Mouse (Mus musculus): ENCODE data around the gene Nobox.

- TF ChIP-seq SRF (IDR thresholded peaks at IDR 0.05; ENCODE audit: control insufficient read depth, insufficient read length, low read depth): no peak
- TF ChIP-seq POLR2A (IDR thresholded peaks at IDR 0.05; ENCODE audit: insufficient read length, low read depth): no peak
- TF ChIP-seq USF1 (IDR thresholded peaks at IDR 0.05; ENCODE audit: low read depth): no peak
- TF ChIP-seq E2F4 (IDR thresholded peaks at IDR 0.05; ENCODE audit: insufficient read depth): no peak
- no peak for TF ChIP-seq MAX (IDR thresholded peaks at IDR 0.05; ENCODE audit: low read depth)
- TF ChIP-seq MYOD1 (IDR thresholded peaks at IDR 0.05; ENCODE audit: control insufficient read depth in 1 of 3, insufficient read length in 2 of 3, low read depth in 2 of 3): no peak
- no peak for TF ChIP-seq REST (IDR thresholded peaks at IDR 0.05; ENCODE audit: insufficient read depth, insufficient read length)
Observed at GRCm38 (mm10) chr6:43274123-43274522, 35.2 kb downstream of the Nobox start.

Data from myocyte (in vitro differentiated cells).